Mouse (Mus musculus) lung, adult 2 months (tissue): ENCODE data around the gene Smarcd3.

Experiments used
- CTCF ChIP-seq: fragments of 200-500 bp; IDR thresholded peaks from 2 replicates; pipeline ENCODE4 v1.5.1; 2011; ENCODE audit warnings: mild to moderate bottlenecking, low read length, control low read depth; ENCODE audit not compliant: insufficient read depth
- POLR2A ChIP-seq: fragments of 200-500 bp; IDR thresholded peaks from 2 replicates; pipeline ENCODE4 v1.6.1; 2011; ENCODE audit warnings: low read depth, mild to moderate bottlenecking, control low read depth, low read length, borderline replicate concordance; ENCODE audit errors: extremely low read depth

DNA sequence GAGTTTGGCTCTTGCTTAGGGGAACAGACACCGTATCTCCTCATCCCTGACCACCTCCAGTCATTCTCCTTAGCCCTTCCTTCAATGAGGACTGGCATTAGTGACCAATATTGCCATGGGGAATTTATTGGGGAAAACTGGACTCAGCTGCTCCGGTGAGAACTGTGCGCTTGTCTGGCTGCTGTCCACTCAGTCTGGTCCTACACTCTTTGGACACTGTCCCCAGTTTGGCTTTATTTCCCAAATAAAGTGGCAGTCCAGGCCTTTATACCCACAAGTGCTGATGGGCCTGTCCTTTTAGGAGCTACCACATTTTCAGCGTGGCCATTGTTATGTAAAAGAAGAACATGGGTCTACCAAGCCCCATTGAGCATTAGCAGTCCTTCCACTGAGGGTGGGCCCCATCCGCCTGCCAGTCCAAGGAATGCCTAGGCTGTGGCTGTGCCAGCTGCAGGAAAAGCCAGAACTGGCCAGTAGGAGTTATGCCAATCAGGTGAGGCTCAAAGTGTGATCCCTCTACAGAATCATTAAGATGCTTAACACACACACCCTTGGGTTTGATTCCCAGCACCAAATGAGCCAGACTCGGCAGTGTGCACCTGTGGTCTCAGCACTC lies 11.4 kb upstream of the Smarcd3 start:
- TF ChIP-seq POLR2A (no peak), CTCF (no peak)
